Mouse (Mus musculus): Measurements from ENCODE around the gene Phkb. TPM values are rescaled to one million over a fixed set of nuclear protein-coding genes. Genes with fewer than 3 reads are reported as not detected.

Gene Phkb
- 33.7 TPM for polyA plus RNA-seq (2017; shearing (Covaris generic))

DNA sequence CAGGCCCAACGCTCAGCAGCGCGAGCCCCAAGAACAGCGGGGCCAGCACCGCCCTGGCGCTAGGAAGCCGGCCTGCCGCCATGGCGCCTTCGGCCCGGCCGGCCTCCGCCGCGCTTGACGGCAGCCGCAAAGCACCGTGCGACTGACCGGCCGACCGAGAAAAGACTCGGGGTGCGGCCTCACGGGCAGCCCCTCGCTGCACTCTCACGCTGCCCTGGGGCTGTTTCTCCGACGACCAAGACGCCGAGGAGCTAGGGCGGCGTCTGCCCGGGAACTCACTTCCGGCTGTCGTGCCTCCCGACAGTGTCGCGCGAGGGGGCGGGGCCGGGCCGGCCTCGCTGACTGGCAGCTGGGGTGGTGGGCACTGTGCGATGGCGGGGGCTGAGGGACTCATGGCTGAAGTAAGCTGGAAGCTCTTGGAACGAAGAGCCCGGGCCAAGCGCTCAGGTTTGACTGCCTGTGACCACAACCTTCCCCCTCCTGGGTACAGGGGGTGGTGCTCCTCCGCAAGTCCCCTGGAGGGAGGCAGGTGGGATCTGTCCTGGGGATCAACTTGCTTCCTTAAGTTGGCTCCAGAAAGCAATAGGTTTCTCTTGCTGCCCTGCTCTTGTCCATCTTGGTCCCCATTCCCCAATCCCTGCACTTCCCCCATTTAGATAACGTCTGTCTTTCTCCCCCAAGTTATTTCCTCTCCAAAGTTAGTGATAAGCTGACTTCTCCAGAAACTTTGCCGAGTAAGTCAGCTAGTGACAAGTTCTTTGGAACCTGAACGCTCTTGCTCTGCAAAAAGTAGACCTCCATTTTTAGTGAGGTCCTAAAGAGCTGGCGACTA is at the start of gene Phkb, which contains the start of gene Itfg1:
TSS of gene Phkb (plus strand) at position 303 of the 832 bp plus-strand sequence.
TSS of gene Itfg1 (minus strand) at position 265 of the 832 bp plus-strand sequence.

Other genes starting within 250 kb of the Phkb start
- gene Neto2, start 140.0 kb upstream of the Phkb start, polyA plus RNA-seq (2017; shearing (Covaris generic)): 0.14 TPM
- gene Itfg1, start within 50 bp of the Phkb start, polyA plus RNA-seq (2017; shearing (Covaris generic)): 13.5 TPM

All from CD4-positive, CD25-positive, alpha-beta regulatory T cell, adult 9 weeks (primary cell).